24 mouse cellular contexts compared by ENCODE assay signal in genomic region chr8:78812446-78812845, GRCm38 (mm10). TPM values are rescaled to one million over a fixed set of nuclear protein-coding genes. Genes with fewer than 3 reads are reported as not detected.
DNase-seq lines count a peak whose midpoint lies in the region; ATAC-seq and TF ChIP-seq lines count a peak whose summit lies in the region.
"Had no signal": no experiment of that assay in that cellular context is flagged by ENCODE, and none has a peak within 500 bp of the region (broad histone marks: within the 10 kb centered on the region; RNA-seq: fewer than 3 reads in every experiment).

No protein-coding gene starts in this region.

- H3K4me2 ChIP-seq in hindbrain, embryonic 13.5 days, result no peak overlapping the region
- no peak overlapping the region for H3K4me2 ChIP-seq in hindbrain, embryonic 14.5 days (replicated peaks)
- H3K4me2 ChIP-seq in limb, embryonic 14.5 days (replicated peaks; ENCODE audit: low read depth, low read length, severe bottlenecking), result no peak overlapping the region
- H3K4me2 ChIP-seq: forebrain, embryonic 13.5 days; heart, embryonic 12.5 days; intestine, embryonic 15.5 days; limb, embryonic 12.5 days; liver, embryonic 15.5 days; midbrain, embryonic 11.5 days had no signal

- peaks cover 41% of the 10 kb centered on the region for H3K36me3 ChIP-seq in hindbrain, embryonic 13.5 days
- H3K36me3 ChIP-seq in hindbrain, embryonic 14.5 days (replicated peaks; ENCODE audit: control insufficient read depth, insufficient read depth), result peaks cover 44% of the 10 kb centered on the region
- H3K36me3 ChIP-seq in limb, embryonic 14.5 days (ENCODE audit: control insufficient read depth, insufficient read depth, low read length), result peaks cover 52% of the 10 kb centered on the region
- peaks cover 94% of the 10 kb centered on the region for H3K36me3 ChIP-seq in limb, embryonic 10.5 days

- no peak overlapping the region for H3K9ac ChIP-seq in hindbrain, embryonic 13.5 days
- no peak overlapping the region for H3K9ac ChIP-seq in hindbrain, embryonic 14.5 days
- no peak overlapping the region for H3K9ac ChIP-seq in limb, embryonic 14.5 days (ENCODE audit: low read depth, low read length, severe bottlenecking)
- H3K9ac ChIP-seq: forebrain, embryonic 13.5 days; heart, embryonic 12.5 days; intestine, embryonic 15.5 days; limb, embryonic 12.5 days; liver, embryonic 15.5 days had no signal

- no peak for ATAC-seq in hindbrain, embryonic 13.5 days (ENCODE audit: low FRiP score)
- no peak for ATAC-seq in hindbrain, embryonic 14.5 days (ENCODE audit: low FRiP score)
- ATAC-seq in limb, embryonic 14.5 days (ENCODE audit: low FRiP score, low read depth), result no peak
- ATAC-seq: forebrain, embryonic 13.5 days; hindbrain, postnatal 0 days; midbrain, embryonic 16.5 days had no signal

- no peaks in the 10 kb centered on the region for H3K9me3 ChIP-seq in hindbrain, embryonic 13.5 days
- H3K9me3 ChIP-seq in hindbrain, embryonic 14.5 days (ENCODE audit: control insufficient read depth, low read length), result no peaks in the 10 kb centered on the region
- H3K9me3 ChIP-seq in limb, embryonic 14.5 days (ENCODE audit: control insufficient read depth, low read length), result no peaks in the 10 kb centered on the region
- no peaks in the 10 kb centered on the region for H3K9me3 ChIP-seq in limb, embryonic 10.5 days (replicated peaks)
- H3K9me3 ChIP-seq: forebrain, embryonic 13.5 days; heart, embryonic 12.5 days; intestine, embryonic 15.5 days; limb, embryonic 12.5 days; liver, embryonic 15.5 days had no signal

- DNase-seq in hindbrain, embryonic 14.5 days (ENCODE audit: low spot score), result no peak
- DNase-seq in limb, embryonic 14.5 days (ENCODE audit: low spot score), result no peak
- DNase-seq in limb, embryonic 10.5 days (ENCODE audit: low spot score), result no peak
- DNase-seq in brain, adult 2 months (ENCODE audit: low read depth, low spot score), result peak; percentile 11
- DNase-seq in skeletal muscle tissue, adult 2 months (ENCODE audit: low read depth, low spot score), result peak; percentile 23
- DNase-seq: adrenal gland, postnatal 25 days; B cell, adult 2 months; cerebellum, adult 2 months; cerebellum, postnatal 14 days; heart, adult 18-20 months; heart, postnatal 4 days; layer of hippocampus, adult 9-11 months; lung, postnatal 36 days; right cerebral cortex, postnatal 25 days; spleen, adult 18-20 months had no signal

- H3K27ac ChIP-seq in hindbrain, embryonic 13.5 days, result peak overlapping the region; percentile 46; the same call in 1 of the 2 replicates
- no peak overlapping the region for H3K27ac ChIP-seq in hindbrain, embryonic 14.5 days
- no peak overlapping the region for H3K27ac ChIP-seq in limb, embryonic 14.5 days (replicated peaks; ENCODE audit: low read depth, low read length)
- no peak overlapping the region for H3K27ac ChIP-seq in limb, embryonic 10.5 days
- H3K27ac ChIP-seq: forebrain, embryonic 13.5 days; hindbrain, postnatal 0 days; intestine, embryonic 15.5 days; limb, embryonic 12.5 days; liver, embryonic 15.5 days had no signal

- 84% methylated on average over 9 of the region's 9 CpGs for WGBS in hindbrain, embryonic 13.5 days
- WGBS in hindbrain, embryonic 14.5 days, result 86% methylated on average over 9 of the region's 9 CpGs
- 89% methylated on average over 9 of the region's 9 CpGs for WGBS in limb, embryonic 14.5 days
- WGBS in limb, embryonic 10.5 days, result 93% methylated on average over 9 of the region's 9 CpGs

- H3K27me3 ChIP-seq in hindbrain, embryonic 13.5 days, result no peaks in the 10 kb centered on the region
- H3K27me3 ChIP-seq in hindbrain, embryonic 14.5 days (ENCODE audit: control insufficient read depth, insufficient read depth, low read length), result no peaks in the 10 kb centered on the region
- H3K27me3 ChIP-seq in limb, embryonic 14.5 days (ENCODE audit: control insufficient read depth, insufficient read depth, low read length), result no peaks in the 10 kb centered on the region
- H3K27me3 ChIP-seq in limb, embryonic 10.5 days (ENCODE audit: low read depth, poor library complexity, severe bottlenecking), result no peaks in the 10 kb centered on the region
- H3K27me3 ChIP-seq: forebrain, embryonic 13.5 days; heart, embryonic 12.5 days; intestine, embryonic 15.5 days; limb, embryonic 12.5 days; liver, embryonic 15.5 days had no signal

- H3K4me1 ChIP-seq in hindbrain, embryonic 13.5 days (replicated peaks), result peaks cover 11% of the 10 kb centered on the region
- H3K4me1 ChIP-seq in hindbrain, embryonic 14.5 days (replicated peaks; ENCODE audit: control insufficient read depth, insufficient read depth, low read length), result no peaks in the 10 kb centered on the region
- no peaks in the 10 kb centered on the region for H3K4me1 ChIP-seq in limb, embryonic 14.5 days (ENCODE audit: control insufficient read depth, insufficient read depth, low read length)
- H3K4me1 ChIP-seq in limb, embryonic 10.5 days, result peaks cover 6% of the 10 kb centered on the region; the same call in 1 of the 2 replicates
- H3K4me1 ChIP-seq: heart, embryonic 12.5 days; intestine, embryonic 15.5 days; liver, embryonic 15.5 days had no signal

- no peak overlapping the region for H3K4me3 ChIP-seq in hindbrain, embryonic 13.5 days
- H3K4me3 ChIP-seq in hindbrain, embryonic 14.5 days (replicated peaks; ENCODE audit: low read length), result no peak overlapping the region
- 0 out of 2 replicates have a peak overlapping the region, but pooled peaks have one; percentile 10 for H3K4me3 ChIP-seq in limb, embryonic 14.5 days (replicated peaks; ENCODE audit: low read length)
- H3K4me3 ChIP-seq in limb, embryonic 10.5 days, result no peak overlapping the region
- H3K4me3 ChIP-seq: forebrain, embryonic 13.5 days; heart, embryonic 12.5 days; intestine, embryonic 15.5 days; limb, embryonic 12.5 days; liver, embryonic 15.5 days had no signal

- no peak for TF ChIP-seq POLR2A in limb, embryonic 14.5 days (IDR thresholded peaks at IDR 0.05; ENCODE audit: borderline replicate concordance, extremely low read depth, insufficient read depth, insufficient read length)

RNA-seq across cellular contexts. Expression of gene Lsm6, which starts 8.5 kb away (rescaled TPM):
- 173 and 181 TPM in 2 replicates for polyA plus RNA-seq in hindbrain, embryonic 13.5 days (2015; fragmentation: Nextera tagmentation; extraction: Ambion mirVana)
- polyA plus RNA-seq in hindbrain, embryonic 14.5 days (2014; fragmentation: Nextera tagmentation; extraction: Ambion mirVana), result 142 and 158 TPM in 2 replicates
- polyA plus RNA-seq in limb, embryonic 14.5 days (2012; rRNA removed), result 69.7 and 126 TPM in 2 replicates
- 248 and 276 TPM in 2 replicates for polyA plus RNA-seq in limb, embryonic 14.5 days (2014; fragmentation: Nextera tagmentation; extraction: Ambion mirVana)
- polyA plus RNA-seq in limb, embryonic 10.5 days (2016; fragmentation: Nextera tagmentation; extraction: Ambion mirVana), result 303 and 307 TPM in 2 replicates

Comparison
In these comparisons a context has a peak if more than half of its experiments do, and no peak if none do; other contexts are left out.
1. DNase-seq: peak in brain, adult 2 months (single experiment) and skeletal muscle tissue, adult 2 months (single experiment); none in hindbrain, embryonic 14.5 days (single experiment), limb, embryonic 14.5 days (single experiment) and limb, embryonic 10.5 days (single experiment).